In genomic region chr5:129786161-129786560, GRCm38 (mm10) we compare ENCODE assay signal across 8 mouse cellular contexts. TPM values are rescaled to one million over a fixed set of nuclear protein-coding genes. Genes with fewer than 3 reads are reported as not detected.
DNase-seq lines count a peak whose midpoint lies in the region; ATAC-seq and TF ChIP-seq lines count a peak whose summit lies in the region.

No protein-coding gene starts in this region.

- no peak for TF ChIP-seq POLR2A in ES-Bruce4 (IDR thresholded peaks at IDR 0.05; ENCODE audit: insufficient read depth, low read length)

- H3K36me3 ChIP-seq in heart, embryonic 15.5 days, result peaks cover 22% of the 10 kb centered on the region
- H3K36me3 ChIP-seq in ES-Bruce4 (ENCODE audit: control insufficient read depth, insufficient read depth, low read length, poor library complexity, severe bottlenecking), result peaks cover 28% of the 10 kb centered on the region
- peaks cover 27% of the 10 kb centered on the region for H3K36me3 ChIP-seq in forebrain, embryonic 14.5 days (ENCODE audit: control insufficient read depth, insufficient read depth, low read length)
- H3K36me3 ChIP-seq in liver, embryonic 16.5 days (ENCODE audit: control insufficient read depth, insufficient read depth), result peaks cover 22% of the 10 kb centered on the region

- TF ChIP-seq CTCF in ES-Bruce4 (IDR thresholded peaks at IDR 0.05; ENCODE audit: low read depth, low read length), result no peak

- no peaks in the 10 kb centered on the region for H3K9me3 ChIP-seq in heart, embryonic 15.5 days (replicated peaks)
- H3K9me3 ChIP-seq in ES-Bruce4 (replicated peaks; ENCODE audit: control insufficient read depth, insufficient read depth, low read length, poor library complexity, severe bottlenecking), result no peaks in the 10 kb centered on the region
- no peaks in the 10 kb centered on the region for H3K9me3 ChIP-seq in forebrain, embryonic 14.5 days (replicated peaks; ENCODE audit: control insufficient read depth, low read length)
- no peaks in the 10 kb centered on the region for H3K9me3 ChIP-seq in liver, embryonic 16.5 days (replicated peaks; ENCODE audit: control insufficient read depth, low read length)

- H3K9ac ChIP-seq in heart, embryonic 15.5 days, result peak overlapping the region; percentile 77
- H3K9ac ChIP-seq in ES-Bruce4 (ENCODE audit: low read depth, poor library complexity, severe bottlenecking), result peak overlapping the region; percentile 95
- peak overlapping the region; percentile 82 for H3K9ac ChIP-seq in forebrain, embryonic 14.5 days (ENCODE audit: low read length)
- H3K9ac ChIP-seq in liver, embryonic 16.5 days (ENCODE audit: low read depth, low read length), result peak overlapping the region; percentile 82

- peak overlapping the region; percentile 62 for H3K4me2 ChIP-seq in heart, embryonic 15.5 days
- H3K4me2 ChIP-seq in forebrain, embryonic 14.5 days (ENCODE audit: low read length), result peak overlapping the region; percentile 95
- H3K4me2 ChIP-seq in liver, embryonic 16.5 days (ENCODE audit: low read depth, low read length), result peak overlapping the region; percentile 65

- no peak for TF ChIP-seq EP300 in ES-Bruce4 (IDR thresholded peaks at IDR 0.05; ENCODE audit: insufficient read depth, low read depth, low read length)

- H3K27ac ChIP-seq in heart, embryonic 15.5 days, result peak overlapping the region; percentile 99
- H3K27ac ChIP-seq in ES-Bruce4 (ENCODE audit: insufficient read depth, low read length), result peak overlapping the region; percentile 90; the same call in 1 of the 2 replicates
- peak overlapping the region; percentile 98 for H3K27ac ChIP-seq in forebrain, embryonic 14.5 days (ENCODE audit: low read depth, low read length)
- peak overlapping the region; percentile 98 for H3K27ac ChIP-seq in liver, embryonic 16.5 days (ENCODE audit: low read length)

- H3K4me3 ChIP-seq in heart, embryonic 15.5 days, result peak overlapping the region; percentile 72
- H3K4me3 ChIP-seq in ES-Bruce4 (ENCODE audit: low read depth, low read length), result no peak overlapping the region
- peak overlapping the region; percentile 92 for H3K4me3 ChIP-seq in forebrain, embryonic 14.5 days (ENCODE audit: low read depth, low read length)
- H3K4me3 ChIP-seq in liver, embryonic 16.5 days (ENCODE audit: low read depth, low read length), result peak overlapping the region; percentile 81

- H3K4me1 ChIP-seq in heart, embryonic 15.5 days (replicated peaks), result peaks cover 12% of the 10 kb centered on the region
- no peaks in the 10 kb centered on the region for H3K4me1 ChIP-seq in ES-Bruce4 (ENCODE audit: control insufficient read depth, insufficient read depth, low read length)
- H3K4me1 ChIP-seq in forebrain, embryonic 14.5 days (ENCODE audit: control insufficient read depth, insufficient read depth, low read length), result peaks cover 8% of the 10 kb centered on the region
- H3K4me1 ChIP-seq in liver, embryonic 16.5 days (ENCODE audit: control insufficient read depth, low read depth, low read length), result peaks cover 15% of the 10 kb centered on the region

- H3K27me3 ChIP-seq in heart, embryonic 15.5 days, result no peaks in the 10 kb centered on the region
- no peaks in the 10 kb centered on the region for H3K27me3 ChIP-seq in ES-Bruce4 (ENCODE audit: control insufficient read depth, insufficient read depth, low read length, poor library complexity, severe bottlenecking)
- no peaks in the 10 kb centered on the region for H3K27me3 ChIP-seq in forebrain, embryonic 14.5 days (replicated peaks; ENCODE audit: control insufficient read depth, insufficient read depth, low read length)
- H3K27me3 ChIP-seq in liver, embryonic 16.5 days (ENCODE audit: control insufficient read depth, insufficient read depth, low read depth, low read length), result no peaks in the 10 kb centered on the region

- no peak for ATAC-seq in heart, embryonic 15.5 days (replicated peaks; ENCODE audit: insufficient number of reproducible peaks, insufficient read depth, low FRiP score, low read depth)
- ATAC-seq in forebrain, embryonic 14.5 days, result no peak
- ATAC-seq in liver, embryonic 16.5 days (ENCODE audit: low read depth), result no peak
- ATAC-seq in frontal cortex, adult (ENCODE audit: low TSS enrichment), result no peak

- WGBS in heart, embryonic 15.5 days, result 73% methylated on average over 6 of the region's 6 CpGs
- WGBS in forebrain, embryonic 14.5 days, result 81% methylated on average over 6 of the region's 6 CpGs
- 69% methylated on average over 6 of the region's 6 CpGs for WGBS in liver, embryonic 16.5 days (ENCODE audit: insufficient replicate concordance)

- intact Hi-C loops in heart, postnatal 36 days (cut with DNase I), result no loop called here

- DNase-seq in heart, postnatal 36 days, result no peak
- no peak for DNase-seq in forebrain, embryonic 14.5 days (ENCODE audit: low spot score)
- no peak for DNase-seq in adrenal gland, adult (ENCODE audit: inconsistent age in 2 of 2, low spot score in 1 of 2)
- DNase-seq in layer of hippocampus, postnatal 14 days (ENCODE audit: low spot score in 2 of 2), result no peak

RNA-seq across cellular contexts. Expression of gene Psph, which starts 1.1 kb away (rescaled TPM):
- 26.3 and 29.3 TPM in 2 replicates for polyA plus RNA-seq in heart, embryonic 15.5 days (2015; fragmentation: Nextera tagmentation; extraction: Ambion mirVana)
- total RNA-seq in heart, postnatal 36 days (2021), result 10 to 100 TPM in 1 of 2 experiments, 1 to 10 TPM in 1; 7.8 to 12.9 TPM
- 28.7 and 31.4 TPM in 2 replicates for polyA plus RNA-seq in ES-Bruce4 (2011; ENCODE audit: insufficient read depth, insufficient read length, low read depth, missing spikeins)
- 47.2 and 61.2 TPM in 2 replicates for polyA plus RNA-seq in forebrain, embryonic 14.5 days (2014; fragmentation: Nextera tagmentation; extraction: Ambion mirVana)
- polyA plus RNA-seq in liver, embryonic 16.5 days (2015; fragmentation: Nextera tagmentation; extraction: Ambion mirVana), result 92.8 and 104 TPM in 2 replicates
- 10 to 100 TPM; 29.6 to 30.2 TPM for total RNA-seq in layer of hippocampus, postnatal 14 days (2021)
